Mouse (Mus musculus) C2C12 (cell line): Measurements from ENCODE around the gene Hist1h3d.

Experiments used
- CTCF ChIP-seq: IDR thresholded peaks from one replicate; pipeline ENCODE4 v1.5.1; 2011; ENCODE audit not compliant: control insufficient read depth, insufficient read depth, insufficient read length
- MAX ChIP-seq: IDR thresholded peaks from one replicate; pipeline ENCODE4 v1.6.1; 2011; ENCODE audit warnings: mild to moderate bottlenecking, control low read depth
- MYOD1 ChIP-seq: IDR thresholded peaks from one replicate; pipeline ENCODE4 v1.6.1; 2011; ENCODE audit warnings: low read depth; ENCODE audit not compliant: control insufficient read depth, insufficient read length
- USF1 ChIP-seq: IDR thresholded peaks from one replicate; pipeline ENCODE4 v1.6.1; 2011; ENCODE audit warnings: low read depth, mild to moderate bottlenecking, control low read depth, moderate library complexity

DNA sequence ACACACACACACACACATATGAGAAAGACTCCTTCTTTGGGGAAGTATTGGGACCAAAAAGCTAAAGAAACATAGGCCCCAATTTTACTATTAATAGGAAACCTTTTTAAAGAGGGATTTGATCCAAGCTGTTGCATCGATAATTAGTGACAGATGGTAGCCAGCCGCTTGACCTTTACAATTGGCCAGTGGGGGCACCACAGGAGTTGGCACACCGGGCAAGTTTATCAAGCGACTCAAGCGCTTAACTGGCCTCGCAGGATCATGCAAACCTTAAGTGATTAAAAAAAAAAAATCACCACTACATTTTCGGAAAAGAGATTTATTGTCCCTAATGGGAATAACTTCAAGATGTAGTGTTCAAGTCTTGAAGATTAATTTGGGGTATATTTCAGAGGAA, 17.1 kb downstream of the Hist1h3d start:
- no peak for TF ChIP-seq CTCF
- TF ChIP-seq MAX = no peak
- TF ChIP-seq USF1 = no peak
- TF ChIP-seq MYOD1 = no peak
